Mouse (Mus musculus): ENCODE measurements at regions not wholly inside any gene's neighbourhood (a gene's known extent, or its start where the extent isn't known, plus 50 kb on each side); places are given as distances from the start of the nearest gene placed in this dataset.

DNA sequence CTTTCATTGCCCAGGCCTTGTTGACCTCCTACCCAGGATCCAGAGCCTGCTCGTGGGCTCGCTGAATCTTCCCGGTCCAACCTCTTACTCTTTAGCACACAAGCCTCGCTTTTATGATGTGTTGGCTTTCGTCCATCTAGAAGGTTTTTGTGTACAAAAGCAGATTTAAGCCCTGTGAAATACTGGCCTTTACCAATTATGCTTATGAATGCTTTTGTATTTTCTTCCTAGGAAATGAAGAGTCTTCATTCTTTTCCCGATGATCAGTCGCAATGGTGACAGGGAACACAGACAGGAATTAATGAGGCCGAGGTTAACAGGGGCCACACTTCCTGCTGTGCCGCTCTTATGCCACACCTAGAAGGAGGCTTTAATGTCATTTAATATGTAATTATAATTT lies 227.4 kb upstream of the Gadl1 start:
- DNase-seq (ENCODE audit: low spot score), result no peak

GRCm38 (mm10) chr9:115683951-115684350 lies 225.3 kb upstream of the Gadl1 start:
- no peak for DNase-seq (ENCODE audit: low spot score)

DNA sequence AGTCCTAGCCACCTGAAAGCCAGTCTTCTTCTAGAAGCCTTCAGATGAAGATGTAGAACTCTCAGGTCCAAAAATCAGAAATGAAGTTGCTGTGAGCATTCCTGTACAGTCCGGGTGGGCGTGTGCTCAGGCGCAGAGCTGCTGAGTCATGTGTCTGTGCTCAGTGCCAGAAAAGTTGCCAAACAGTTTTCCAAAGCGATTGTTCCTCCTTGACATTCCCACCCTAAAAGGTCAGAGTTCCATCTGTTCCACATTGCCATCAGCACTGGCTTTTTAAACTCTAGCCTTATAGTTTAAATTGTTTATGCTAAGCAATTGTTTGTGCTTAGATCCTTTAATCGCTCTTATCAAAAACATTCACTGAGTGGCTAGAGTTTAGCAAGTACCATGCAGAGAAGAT lies 222.7 kb upstream of the Gadl1 start:
- DNase-seq (ENCODE audit: low spot score), result no peak

DNA sequence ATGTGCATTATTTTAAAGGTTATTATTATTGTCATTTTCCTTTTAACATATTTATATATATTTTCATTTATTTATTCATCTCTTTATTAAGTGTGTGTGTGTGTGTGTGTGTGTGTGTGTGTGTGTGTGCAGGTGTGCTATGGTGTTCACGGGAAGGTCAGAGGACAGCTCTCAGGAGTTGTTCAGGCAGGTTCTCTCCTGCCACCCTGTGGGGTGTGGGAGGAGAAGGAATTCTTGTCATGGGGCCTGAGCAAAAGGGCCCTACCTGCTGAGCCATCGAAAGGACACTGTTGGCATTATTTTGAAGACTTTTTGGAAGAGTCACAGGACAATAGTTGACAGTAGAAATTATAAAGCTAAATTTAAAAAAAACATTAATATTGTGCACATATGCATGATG lies 216.4 kb upstream of the Gadl1 start:
- DNase-seq (ENCODE audit: low spot score), result no peak

DNA sequence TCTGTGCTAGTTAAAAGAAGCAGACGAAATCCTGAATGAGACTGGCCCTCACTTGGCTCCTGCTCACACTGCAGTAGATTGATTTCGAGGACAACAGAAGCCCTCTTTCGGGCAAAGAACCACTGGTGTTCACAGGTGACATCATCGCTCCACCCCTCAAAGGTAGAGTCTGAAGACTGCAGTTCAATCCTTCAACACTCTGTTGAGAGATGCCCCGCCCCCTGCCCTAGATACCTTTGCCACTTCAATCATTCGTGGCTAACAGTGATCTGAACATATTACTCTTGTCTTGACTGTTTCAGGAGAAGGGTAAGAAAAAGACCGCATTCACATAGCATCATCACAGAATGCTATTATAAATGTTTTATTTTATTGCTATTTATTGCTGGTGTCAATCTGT lies 205.5 kb upstream of the Gadl1 start:
- DNase-seq (ENCODE audit: low spot score), result no peak

GRCm38 (mm10) chr9:115704249-115704648 lies 205.0 kb upstream of the Gadl1 start:
- peak; percentile 79 for DNase-seq (ENCODE audit: low spot score)

GRCm38 (mm10) chr9:115705761-115706160 lies 203.5 kb upstream of the Gadl1 start:
- no peak for DNase-seq (ENCODE audit: low spot score)

- DNase-seq (ENCODE audit: low spot score), result peak; percentile 75
These were observed 200.9 kb upstream of the Gadl1 start for GRCm38 (mm10) chr9:115708199-115708934.

GRCm38 (mm10) chr9:115710039-115710739 lies 199.1 kb upstream of the Gadl1 start:
- peak; percentile 46 for DNase-seq (ENCODE audit: low spot score)

- no peak for DNase-seq (ENCODE audit: low spot score)
These were observed 188.9 kb upstream of the Gadl1 start for GRCm38 (mm10) chr9:115720306-115720705.

DNA sequence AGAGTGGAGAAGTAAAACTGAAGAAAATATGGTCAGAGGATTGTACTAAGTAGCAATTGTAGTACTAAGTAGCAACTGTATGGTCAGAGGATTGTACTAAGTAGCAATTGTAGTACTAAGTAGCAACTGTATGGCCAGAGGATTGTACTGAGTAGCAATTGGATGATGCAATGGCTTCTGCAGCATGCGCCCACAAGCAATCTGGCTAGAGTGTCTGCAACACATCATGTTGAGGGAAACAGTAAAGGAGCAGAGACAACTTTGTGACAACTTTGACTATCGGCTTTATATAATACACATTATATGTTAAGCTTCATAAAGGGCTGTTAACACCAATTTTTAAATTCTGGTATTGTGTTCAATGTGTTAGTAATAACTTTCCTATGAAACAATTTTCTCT lies 188.4 kb upstream of the Gadl1 start:
- no peak for DNase-seq (ENCODE audit: low spot score)

- no peak for DNase-seq (ENCODE audit: low spot score)
These were observed 185.2 kb upstream of the Gadl1 start for GRCm38 (mm10) chr9:115724063-115724462.

DNA sequence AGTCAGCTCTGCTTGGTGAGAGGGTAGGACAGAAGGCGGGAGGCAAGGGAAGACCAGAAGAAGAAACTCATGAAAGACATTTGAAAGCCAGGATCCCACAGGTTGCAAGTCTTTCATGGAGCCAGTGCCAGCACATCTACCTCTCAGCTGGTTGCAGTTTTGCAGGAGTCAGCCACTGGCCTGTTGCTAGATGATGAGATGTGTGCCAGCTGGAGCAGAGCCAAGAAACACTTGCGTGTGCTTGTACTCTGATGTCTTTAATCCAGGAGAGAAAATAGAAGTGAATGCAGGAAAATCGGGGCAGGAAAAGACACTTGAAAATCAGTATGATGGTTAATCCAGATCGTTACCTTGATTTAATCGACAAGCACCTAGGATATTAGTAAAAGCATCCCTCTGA lies 181.9 kb upstream of the Gadl1 start:
- no peak for DNase-seq (ENCODE audit: low spot score)

- no peak for DNase-seq (ENCODE audit: low spot score)
These were observed 177.7 kb upstream of the Gadl1 start for GRCm38 (mm10) chr9:115731557-115731956.

DNA sequence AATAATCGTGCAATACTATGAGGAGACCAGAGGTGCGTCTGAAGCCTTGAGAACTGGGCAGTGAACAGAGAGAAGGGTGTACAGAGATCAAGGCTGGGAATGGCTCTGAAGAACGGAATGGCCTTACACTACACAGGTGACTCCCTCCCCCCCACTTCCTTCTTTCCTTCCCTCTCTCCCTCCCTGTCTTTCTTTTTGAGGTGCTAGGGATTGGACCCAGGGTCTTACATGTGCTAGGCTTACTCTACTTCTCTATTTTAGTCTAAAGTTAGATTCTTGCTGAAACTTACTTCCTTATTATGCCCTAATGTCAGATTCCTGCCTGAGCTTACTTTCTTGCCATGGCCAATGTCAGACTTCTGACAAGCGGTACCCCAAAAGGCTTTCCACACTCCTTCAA lies 176.2 kb upstream of the Gadl1 start:
- no peak for DNase-seq (ENCODE audit: low spot score)

- DNase-seq (ENCODE audit: low spot score), result no peak
These were observed 169.3 kb upstream of the Gadl1 start for GRCm38 (mm10) chr9:115739984-115740383.

- DNase-seq (ENCODE audit: low spot score), result no peak
These were observed 162.8 kb upstream of the Gadl1 start for GRCm38 (mm10) chr9:115746436-115746835.

DNA sequence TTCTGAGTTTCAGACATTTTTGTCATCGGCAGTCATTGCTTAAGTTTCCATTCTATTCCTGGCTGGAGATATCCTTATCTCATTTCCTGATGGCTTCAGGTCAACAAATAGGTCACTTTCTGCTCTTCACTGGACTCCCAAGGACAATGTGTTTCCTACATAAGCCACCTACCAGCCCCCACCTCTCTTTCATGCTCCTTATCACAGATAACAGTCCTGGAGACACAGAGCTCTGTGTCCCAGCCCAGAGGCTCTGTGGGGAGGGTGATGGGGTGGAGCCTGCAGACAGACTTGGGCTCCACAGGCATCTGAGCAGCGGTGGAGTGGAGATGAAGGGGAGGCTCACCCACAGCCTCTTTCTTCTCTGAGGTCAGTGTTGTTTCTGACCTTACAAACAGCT lies 148.8 kb upstream of the Gadl1 start:
- DNase-seq (ENCODE audit: low spot score), result peak; percentile 28

DNA sequence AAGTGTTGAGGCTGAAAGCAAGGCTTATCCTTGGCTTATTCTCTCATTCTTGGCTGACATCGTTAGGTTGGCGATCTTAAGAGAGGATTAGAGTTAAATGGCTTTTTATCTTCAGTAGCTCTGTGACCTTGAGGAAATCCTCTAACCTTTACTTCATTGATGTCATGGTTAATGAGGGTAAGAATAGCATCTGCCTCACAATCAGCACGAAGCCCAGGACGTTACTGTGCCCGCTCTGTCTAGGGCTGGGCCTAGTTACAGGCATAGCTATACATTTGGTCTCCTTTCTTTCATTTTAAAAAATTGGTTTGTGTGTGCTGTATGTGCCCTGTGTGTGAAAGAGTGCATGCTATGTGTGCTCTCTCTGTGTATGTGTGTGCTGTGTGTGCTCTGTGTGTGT lies 145.1 kb upstream of the Gadl1 start:
- no peak for DNase-seq (ENCODE audit: low spot score)

DNA sequence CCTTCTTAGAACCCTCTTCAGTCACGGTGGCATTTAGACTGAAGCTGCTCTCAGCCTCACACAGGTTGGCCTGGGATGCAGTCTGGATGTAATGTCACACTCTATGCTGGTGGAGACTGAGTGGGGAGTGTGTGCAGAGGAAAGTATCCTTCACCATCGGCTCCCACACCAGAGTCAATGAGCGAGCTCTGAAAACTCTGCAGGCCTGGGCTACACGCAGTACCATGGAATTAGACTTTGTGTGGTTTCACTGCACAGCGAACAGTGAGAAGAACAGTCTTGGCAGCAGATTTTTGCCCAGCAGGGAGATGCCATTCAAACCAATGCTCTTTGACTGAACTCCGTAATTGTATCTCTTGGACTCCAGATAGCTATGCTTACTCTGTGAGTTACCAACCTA lies 142.8 kb upstream of the Gadl1 start:
- DNase-seq (ENCODE audit: low spot score), result no peak

- peak; percentile 2 for DNase-seq (ENCODE audit: low spot score)
These were observed 134.1 kb upstream of the Gadl1 start for GRCm38 (mm10) chr9:115775112-115775511.

DNA sequence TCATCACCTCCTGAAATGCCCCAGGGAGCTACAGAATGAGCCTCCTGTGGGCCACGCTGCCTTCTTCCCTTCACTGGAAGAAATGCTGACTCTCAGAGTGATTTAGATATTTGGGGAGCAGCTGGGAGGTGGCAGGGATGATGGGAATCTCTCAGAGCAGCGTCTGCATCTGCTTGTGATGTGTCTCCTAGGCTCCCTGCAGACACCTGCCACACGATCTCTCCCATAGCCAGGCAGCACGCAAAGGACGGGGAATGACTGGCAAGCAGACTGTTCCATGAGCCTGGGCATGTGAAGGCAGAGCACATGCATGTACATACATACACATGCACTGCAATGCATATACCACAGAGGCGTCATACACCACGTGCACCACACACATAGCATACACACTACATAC lies 133.4 kb upstream of the Gadl1 start:
- peak; percentile 2 for DNase-seq (ENCODE audit: low spot score)

DNA sequence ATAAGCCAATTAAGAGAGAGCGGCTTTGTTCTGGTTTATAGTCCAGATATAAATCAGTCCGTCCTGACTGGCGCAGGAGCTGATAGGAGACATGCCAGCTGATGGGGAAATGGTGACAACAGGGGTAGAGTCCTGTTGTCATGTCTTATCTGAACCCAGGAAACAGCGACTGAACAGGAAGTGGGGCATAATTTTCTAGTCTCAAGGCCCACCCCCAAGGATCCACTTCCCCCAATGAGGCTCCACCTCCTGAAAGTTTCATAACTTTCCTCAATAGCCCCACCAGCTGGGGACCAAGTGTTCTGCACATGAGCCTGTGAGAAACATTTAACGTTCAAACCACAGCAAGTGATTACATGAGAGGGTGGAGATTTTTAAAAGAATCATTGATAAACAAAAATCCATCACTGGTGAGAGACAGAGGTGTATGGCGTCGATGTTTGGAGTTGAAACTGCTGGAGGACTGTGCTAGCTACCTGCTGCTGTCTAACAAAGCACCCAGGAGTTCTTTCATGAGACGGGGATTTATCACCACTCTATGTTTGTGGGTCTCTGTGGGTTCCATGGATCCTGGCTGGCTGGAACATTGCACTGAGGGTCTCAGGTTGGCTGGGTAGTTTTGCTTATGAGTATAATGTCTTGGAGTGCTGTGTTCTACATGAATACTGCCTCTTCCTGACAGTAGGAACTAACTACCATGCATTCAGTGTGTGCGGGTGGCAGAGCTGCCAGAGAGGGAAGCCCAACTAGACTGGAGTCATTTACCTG lies 132.0 kb upstream of the Gadl1 start:
- DNase-seq (ENCODE audit: low spot score), result no peak

Measured in embryo, embryonic 10 days (tissue).